ENCODE assay signal across 23 mouse cellular contexts in the genomic region with DNA sequence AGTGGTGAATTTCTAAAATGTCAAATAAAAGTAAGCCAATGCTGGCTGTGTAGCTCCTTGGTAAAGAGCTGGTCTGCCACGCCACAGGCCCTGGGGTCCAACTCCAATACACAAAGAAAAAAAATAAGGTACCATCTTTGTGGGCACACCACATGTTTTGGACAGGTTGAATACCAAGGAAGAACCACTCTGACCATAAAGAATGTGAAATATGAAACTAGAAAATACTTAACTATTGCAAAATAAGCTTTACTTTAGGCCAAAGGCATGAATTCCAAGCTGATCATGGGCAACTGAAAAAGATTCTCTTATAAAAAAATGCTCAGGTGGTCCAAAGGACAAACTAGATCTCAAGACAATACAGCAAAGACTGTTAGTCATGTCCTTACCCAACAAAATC.
"Had no signal": no experiment of that assay in that cellular context is flagged by ENCODE, and none has a peak within 500 bp of the region (broad histone marks: within the 10 kb centered on the region; RNA-seq: fewer than 3 reads in every experiment).

No protein-coding gene starts in this region.

- H3K4me3 ChIP-seq: lung, embryonic 15.5 days; megakaryocyte, embryonic 14.5 days; midbrain, embryonic 13.5 days; midbrain, embryonic 15.5 days; neural tube, embryonic 13.5 days; neural tube, embryonic 15.5 days; stomach, embryonic 15.5 days had no signal

- H3K9ac ChIP-seq: liver, postnatal 0 days; lung, embryonic 15.5 days; midbrain, embryonic 13.5 days; midbrain, embryonic 15.5 days; neural tube, embryonic 13.5 days; neural tube, embryonic 15.5 days; stomach, embryonic 15.5 days had no signal

- H3K36me3 ChIP-seq: lung, embryonic 15.5 days; midbrain, embryonic 13.5 days; midbrain, embryonic 15.5 days; neural tube, embryonic 13.5 days; neural tube, embryonic 15.5 days; stomach, embryonic 15.5 days had no signal

- DNase-seq: liver, postnatal 0 days; lung, adult 2 months; lung, postnatal 14 days; lung, postnatal 36 days; retina, postnatal 1 day; right cerebral cortex, adult 18-20 months; right cerebral cortex, postnatal 25 days; right cerebral cortex, postnatal 4 days; spleen, adult 18-20 months; thymus, adult 2 months; thymus, postnatal 25 days; thymus, postnatal 4 days had no signal

- ATAC-seq: liver, postnatal 0 days; lung, postnatal 0 days; midbrain, embryonic 13.5 days; midbrain, embryonic 15.5 days had no signal

- H3K4me2 ChIP-seq: lung, embryonic 15.5 days; midbrain, embryonic 11.5 days; midbrain, embryonic 13.5 days; midbrain, embryonic 15.5 days; neural tube, embryonic 13.5 days; neural tube, embryonic 15.5 days; stomach, embryonic 15.5 days had no signal

- H3K27ac ChIP-seq: lung, embryonic 15.5 days; macrophage; midbrain, embryonic 13.5 days; midbrain, embryonic 15.5 days; neural tube, embryonic 13.5 days; neural tube, embryonic 15.5 days; stomach, embryonic 15.5 days; stomach, postnatal 0 days had no signal

- H3K27me3 ChIP-seq: lung, embryonic 15.5 days; megakaryocyte, embryonic 14.5 days; midbrain, embryonic 13.5 days; midbrain, embryonic 15.5 days; neural tube, embryonic 13.5 days; neural tube, embryonic 15.5 days; stomach, embryonic 15.5 days had no signal

- H3K4me1 ChIP-seq: lung, embryonic 15.5 days; midbrain, embryonic 15.5 days; neural tube, embryonic 13.5 days; stomach, embryonic 15.5 days had no signal

- H3K9me3 ChIP-seq: lung, embryonic 15.5 days; megakaryocyte, embryonic 14.5 days; midbrain, embryonic 13.5 days; midbrain, embryonic 15.5 days; neural tube, embryonic 13.5 days; neural tube, embryonic 15.5 days; stomach, embryonic 15.5 days had no signal
